Mouse (Mus musculus) kidney, postnatal 0 days (tissue): ENCODE data around the gene Mgrn1. TPM values are rescaled to one million over a fixed set of nuclear protein-coding genes. Genes with fewer than 3 reads are reported as not detected.

ENCODE experiments used
- ATAC-seq: fragments of 200-750 bp; cut with Nextera tagmentation; replicated peaks from 2 replicates; pipeline ENCODE4 v1.8.0; 2017; ENCODE audit warnings: low read depth, moderate number of reproducible peaks, moderate TSS enrichment, moderate library complexity; ENCODE audit not compliant: low FRiP score
- DNase-seq: peaks from one replicate; pipeline ENCODE4 v3.0.0-alpha.2; 2016; ENCODE audit warnings: low spot score
- H3K27ac ChIP-seq: fragments of 300-500 bp; sonication (generic); 2 replicates; pipeline ENCODE4 v1.5.1; 2014; ENCODE audit warnings: mild to moderate bottlenecking
- H3K27me3 ChIP-seq: fragments of 300-500 bp; sonication (generic); 2 replicates; pipeline ENCODE4 v1.6.1; 2014; ENCODE audit warnings: low read length, mixed read lengths; ENCODE audit not compliant: insufficient read depth
- H3K36me3 ChIP-seq: fragments of 300-500 bp; sonication (generic); 2 replicates; pipeline ENCODE4 v1.6.1; 2014; ENCODE audit warnings: low read length, mixed read lengths; ENCODE audit not compliant: insufficient read depth
- H3K4me1 ChIP-seq: fragments of 300-500 bp; sonication (generic); replicated peaks from 2 replicates; pipeline ENCODE4 v1.6.1; 2014; ENCODE audit warnings: antibody characterized with exemption, low read length, mixed read lengths; ENCODE audit not compliant: insufficient read depth
- H3K4me2 ChIP-seq: fragments of 300-500 bp; sonication (generic); 2 replicates; pipeline ENCODE4 v1.6.1; 2014; ENCODE audit warnings: mild to moderate bottlenecking, low read length, moderate library complexity, mixed read lengths
- H3K4me3 ChIP-seq: fragments of 300-500 bp; sonication (generic); replicated peaks from 2 replicates; pipeline ENCODE4 v1.5.1; 2014; ENCODE audit warnings: low read depth, low read length
- H3K9ac ChIP-seq: fragments of 300-500 bp; sonication (generic); 2 replicates; pipeline ENCODE4 v1.6.1; 2014; ENCODE audit warnings: low read depth, low read length
- H3K9me3 ChIP-seq: fragments of 300-500 bp; sonication (generic); replicated peaks from 2 replicates; pipeline ENCODE4 v1.6.1; 2016; ENCODE audit warnings: low read length, inconsistent platforms, mixed read lengths
- CTCF ChIP-seq: IDR thresholded peaks from 2 replicates; pipeline ENCODE4 v1.5.1; 2016; ENCODE audit warnings: antibody characterized with exemption, low read depth, mild to moderate bottlenecking, moderate library complexity
- WGBS: fragments of 180-500 bp; shearing (Covaris S2); extraction: QIAGEN DNeasy Blood & Tissue Kit; methylation state at CpG from one replicate; pipeline ENCODE4 v1.1.7; 2014; 5-methylcytosine and 5-hydroxymethylcytosine counted together
- polyA plus RNA-seq: library from polyadenylated mRNA; unstranded; fragments of >200 nt; fragmentation: Nextera tagmentation; extraction: Ambion mirVana; gene quantifications from 2 replicates; pipeline ENCODE4 v1.2.1, GENCODE M21; 2015

Mgrn1 gene
- polyA plus RNA-seq, 1 experiment from 2014 or later: 85.9 TPM

DNA sequence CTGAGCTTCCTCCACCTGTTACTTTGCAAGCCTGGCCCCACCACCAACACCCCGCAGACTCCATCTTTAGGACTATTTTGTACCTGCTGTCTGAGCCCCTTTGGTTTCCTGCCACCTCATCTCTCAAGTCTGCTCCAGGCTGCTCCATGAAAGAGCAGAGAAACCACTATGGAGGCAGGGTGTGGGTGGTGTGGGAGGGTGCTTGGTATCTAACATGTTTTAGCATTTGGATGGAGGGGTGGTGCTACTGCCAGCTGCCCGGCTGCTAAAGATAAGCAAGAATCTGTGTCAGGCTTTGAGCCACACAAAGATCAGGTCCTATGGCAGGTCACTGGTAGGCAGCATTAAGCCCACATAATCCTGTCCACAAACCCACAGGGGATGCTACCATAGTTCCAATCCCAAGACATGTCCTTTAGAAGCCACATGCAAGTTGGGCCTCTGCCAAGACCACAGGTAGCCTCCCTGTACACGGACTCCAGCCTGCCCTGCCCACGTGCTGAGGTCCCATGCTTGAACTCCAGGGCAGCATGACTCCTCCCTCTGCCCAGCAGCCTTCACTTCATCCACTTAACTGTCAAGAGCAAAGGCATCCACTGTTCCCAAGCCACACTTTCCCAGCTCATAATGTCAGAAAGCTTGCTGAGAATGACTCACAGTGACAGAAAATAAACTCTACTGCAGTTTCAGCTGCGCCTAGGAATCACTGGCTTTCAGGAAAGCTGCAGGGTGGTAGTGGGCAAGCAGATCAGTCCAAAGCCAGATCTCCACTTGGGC is 92.4 kb downstream of the Mgrn1 start:
- Histone ChIP-seq H3K9me3 (no peaks in the 10 kb centered on the region), H3K4me1 (no peaks in the 10 kb centered on the region), H3K27ac (no peak overlapping the region), H3K36me3 (no peaks in the 10 kb centered on the region), H3K9ac (no peak overlapping the region), H3K27me3 (no peaks in the 10 kb centered on the region), H3K4me2 (no peak overlapping the region), H3K4me3 (no peak overlapping the region)
- DNase-seq (no peak), ATAC-seq (no peak)
- 61% methylated on average over 5 of the region's 5 CpGs for WGBS
- no peak for TF ChIP-seq CTCF

DNA sequence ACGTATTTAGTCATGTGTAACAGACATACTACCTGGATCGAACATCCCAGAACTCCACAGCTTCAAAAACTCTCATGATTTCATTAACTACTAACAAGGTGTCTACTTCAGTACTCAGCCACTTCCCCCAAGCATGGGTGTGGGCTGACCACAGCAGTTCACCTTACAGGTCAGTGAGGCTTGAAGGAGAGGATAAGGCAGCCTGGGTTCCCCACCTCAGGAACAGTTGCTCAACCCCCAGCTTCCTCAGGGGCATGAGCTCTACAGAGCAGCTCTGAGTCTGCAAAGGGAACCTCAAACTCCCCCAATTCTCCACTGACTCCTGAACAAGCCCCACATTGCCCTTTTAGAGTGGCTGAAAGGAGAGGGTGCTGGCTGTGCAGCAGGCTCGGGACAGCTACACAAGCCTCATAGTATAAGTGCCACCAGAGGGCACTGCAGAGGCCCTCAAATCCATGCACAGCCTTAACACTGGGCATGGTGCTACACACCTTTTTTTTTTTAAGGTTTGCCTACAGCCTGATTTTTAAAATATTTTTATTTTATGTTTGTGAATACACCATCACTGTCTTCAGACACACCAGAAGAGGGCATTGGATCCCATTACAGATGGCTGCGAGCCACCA is 93.8 kb downstream of the Mgrn1 start:
- no peak overlapping the region for H3K4me2 ChIP-seq
- H3K4me1 ChIP-seq: no peaks in the 10 kb centered on the region
- no peak overlapping the region for H3K27ac ChIP-seq
- H3K9me3 ChIP-seq: no peaks in the 10 kb centered on the region
- no peak overlapping the region for H3K9ac ChIP-seq
- TF ChIP-seq CTCF: peak; percentile 71
- H3K36me3 ChIP-seq: no peaks in the 10 kb centered on the region
- no peak overlapping the region for H3K4me3 ChIP-seq
- DNase-seq (peak; percentile 60), ATAC-seq (peak; percentile 59; the same call in 1 of the 2 replicates)
- 64% methylated on average over 4 of the region's 4 CpGs for WGBS
- H3K27me3 ChIP-seq: no peaks in the 10 kb centered on the region

GRCm38 (mm10) chr16:4984717-4985116 is 98.7 kb downstream of the Mgrn1 start:
- H3K27ac ChIP-seq: no peak overlapping the region
- H3K9ac ChIP-seq: no peak overlapping the region
- no peaks in the 10 kb centered on the region for H3K9me3 ChIP-seq
- no peak for DNase-seq
- H3K4me3 ChIP-seq: no peak overlapping the region
- H3K4me1 ChIP-seq: no peaks in the 10 kb centered on the region
- H3K36me3 ChIP-seq: no peaks in the 10 kb centered on the region
- no peak overlapping the region for H3K4me2 ChIP-seq
- WGBS: 95% methylated on average over 12 of the region's 12 CpGs
- H3K27me3 ChIP-seq: no peaks in the 10 kb centered on the region
- no peak for ATAC-seq
- no peak for TF ChIP-seq CTCF

Other genes starting within 250 kb of the Mgrn1 start
- 20.4 and 21.1 TPM in 2 replicates for gene Vasn, start 246.3 kb upstream of the Mgrn1 start, polyA plus RNA-seq
- 87.8 and 89.3 TPM in 2 replicates for gene Dnaja3, start 246.3 kb upstream of the Mgrn1 start, polyA plus RNA-seq
- 13.1 and 16.8 TPM in 2 replicates for gene Coro7, start 206.5 kb upstream of the Mgrn1 start, polyA plus RNA-seq
- 47.9 and 56.2 TPM in 2 replicates for gene Nmral1, start 166.9 kb upstream of the Mgrn1 start, polyA plus RNA-seq
- 102 and 107 TPM in 2 replicates for gene Hmox2, start 159.9 kb upstream of the Mgrn1 start, polyA plus RNA-seq
- gene Cdip1, start 96.0 kb upstream of the Mgrn1 start, polyA plus RNA-seq: 81.1 and 91.2 TPM in 2 replicates
- gene 4930562C15Rik, start 50.8 kb upstream of the Mgrn1 start, polyA plus RNA-seq: 0.14 TPM in 1 of 2 replicates, not detected in the other
- 39.4 and 41.5 TPM in 2 replicates for gene Ubald1, start 5.9 kb upstream of the Mgrn1 start, polyA plus RNA-seq
- gene Nudt16l1, start 52.5 kb downstream of the Mgrn1 start, polyA plus RNA-seq: 152 and 161 TPM in 2 replicates
- gene Anks3, start 78.0 kb downstream of the Mgrn1 start, polyA plus RNA-seq: 54.1 and 55.9 TPM in 2 replicates
- not detected in 2 replicates for gene Sept12, start 111.6 kb downstream of the Mgrn1 start, polyA plus RNA-seq
- gene Smim22, start 121.0 kb downstream of the Mgrn1 start, polyA plus RNA-seq: 30.9 and 38.3 TPM in 2 replicates
- gene Rogdi, start 127.3 kb downstream of the Mgrn1 start, polyA plus RNA-seq: 90.7 and 106 TPM in 2 replicates
- 108 and 120 TPM in 2 replicates for gene Glyr1, start 163.6 kb downstream of the Mgrn1 start, polyA plus RNA-seq
- gene Ubn1, start 163.8 kb downstream of the Mgrn1 start, polyA plus RNA-seq: 15.2 and 16.8 TPM in 2 replicates
- 2.8 TPM in 2 replicates for gene Ppl, start 246.2 kb downstream of the Mgrn1 start, polyA plus RNA-seq